Mouse (Mus musculus) naive thymus-derived CD4-positive, alpha-beta T cell, adult 2 months (primary cell): ENCODE measurements around the gene Gm20737.
"Not testable (repeated sequence)": the region's sequence is repeated elsewhere in the genome, so short reads cannot be mapped to it uniquely, and the experiment has no call there.

Experiments used
- DNase-seq: peaks from one replicate; pipeline ENCODE4 v3.0.0-alpha.2; 2011; ENCODE audit warnings: low read depth

The Gm20737 gene

DNA sequence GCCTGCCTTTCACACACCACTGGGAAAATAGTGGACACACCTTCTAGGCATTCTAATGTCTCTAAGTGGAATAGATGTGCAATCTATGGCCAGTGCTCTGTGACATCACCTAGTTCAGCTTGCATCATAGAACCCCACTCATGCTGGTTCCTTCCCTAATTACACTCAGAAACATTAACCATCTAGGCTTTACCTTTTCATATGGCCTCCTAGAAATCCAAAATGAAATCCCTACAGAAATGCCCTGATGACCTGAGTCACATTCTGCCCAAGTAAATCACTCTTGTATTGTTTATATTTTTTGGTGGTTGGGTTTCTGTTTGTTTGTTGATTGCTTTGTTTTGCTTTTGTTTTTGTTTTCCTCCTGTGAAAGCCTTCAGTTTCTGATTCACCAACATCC is at the start of gene Gm20737:
TSS of gene Gm20737 (minus strand) at position 101 of the 400 bp plus-strand sequence.
- DNase-seq = not testable (repeated sequence)

DNA sequence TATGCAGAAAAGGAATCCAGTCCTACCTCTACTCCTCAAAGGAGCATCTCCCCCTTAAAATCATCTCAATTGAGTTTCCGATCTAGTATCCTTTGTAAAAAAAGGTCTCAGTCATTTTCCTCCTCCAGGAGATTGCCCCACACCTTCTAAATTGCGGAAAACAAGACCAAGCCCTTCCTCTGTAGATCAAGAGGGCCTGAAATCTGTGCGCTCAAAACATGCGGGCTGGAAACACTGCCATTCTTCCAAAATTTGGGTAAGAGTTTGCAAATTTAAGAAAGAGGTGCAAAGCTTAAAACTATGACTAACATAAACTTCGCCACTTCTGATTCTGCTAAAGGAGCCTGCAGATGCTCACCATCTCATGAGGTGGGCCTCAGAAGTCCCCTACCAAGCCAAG is 17.3 kb upstream of the Gm20737 start, which contains the start of gene Gm21775:
TSS of gene Gm21775 (plus strand) at position 301 of the 400 bp plus-strand sequence.
- not testable (repeated sequence) for DNase-seq
